Mouse (Mus musculus) heart, adult 9 months (tissue): ENCODE measurements around the gene 1500009L16Rik.

Experiments
- DNase-seq, 2 experiments: peaks; one replicate each; pipeline ENCODE4 v3.0.0; 2022; ENCODE audit warnings: low spot score in 2 of 2

The 1500009L16Rik gene

GRCm38 (mm10) chr10:83722579-83723031, at the start of gene 1500009L16Rik:
Gene 1500009L16Rik (plus strand): TSS chr10:83722865.
- peak; percentile 52 to 68 for DNase-seq

DNA sequence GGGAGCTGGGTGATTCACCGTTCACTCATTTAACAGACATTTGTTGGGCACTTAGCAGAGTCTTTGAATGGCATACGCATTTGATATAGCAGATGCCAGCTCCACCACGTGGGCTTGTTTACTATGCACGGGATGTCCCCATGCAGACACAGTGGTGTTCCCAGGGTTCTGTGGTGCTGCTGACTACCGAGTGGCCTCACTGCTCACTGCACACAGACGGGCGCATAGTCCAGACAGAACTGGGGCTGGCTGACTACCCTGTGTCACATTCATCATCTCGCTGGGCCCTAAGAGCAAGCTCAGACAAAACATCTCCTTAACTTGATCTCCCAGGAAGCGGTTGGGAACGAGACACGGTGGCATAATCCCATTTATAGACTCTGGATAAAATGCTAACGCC, 41.3 kb upstream of the 1500009L16Rik start:
- DNase-seq, result no peak

DNA sequence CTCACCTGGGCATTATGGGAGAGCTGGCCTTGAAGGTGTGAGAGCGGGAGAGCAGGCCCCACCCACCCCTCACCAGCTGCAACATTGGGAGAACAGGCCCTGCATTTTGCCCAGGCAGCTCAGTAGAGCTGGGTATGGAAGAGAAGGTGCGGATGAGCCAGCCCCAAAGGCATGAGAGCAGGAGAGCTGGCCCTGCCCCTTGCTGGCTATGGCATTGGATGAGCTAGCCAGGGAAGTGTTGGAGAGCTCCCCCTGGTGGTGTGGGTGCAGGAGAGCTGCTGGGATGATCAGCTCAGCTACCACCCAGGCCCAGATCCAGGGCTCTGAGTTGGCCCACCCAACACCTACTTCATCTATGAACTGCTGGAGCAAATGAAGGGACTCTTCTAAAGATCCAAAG, 34.5 kb upstream of the 1500009L16Rik start:
- no peak for DNase-seq

- no peak for DNase-seq
Observed at GRCm38 (mm10) chr10:83692175-83692895, 30.3 kb upstream of the 1500009L16Rik start.

DNA sequence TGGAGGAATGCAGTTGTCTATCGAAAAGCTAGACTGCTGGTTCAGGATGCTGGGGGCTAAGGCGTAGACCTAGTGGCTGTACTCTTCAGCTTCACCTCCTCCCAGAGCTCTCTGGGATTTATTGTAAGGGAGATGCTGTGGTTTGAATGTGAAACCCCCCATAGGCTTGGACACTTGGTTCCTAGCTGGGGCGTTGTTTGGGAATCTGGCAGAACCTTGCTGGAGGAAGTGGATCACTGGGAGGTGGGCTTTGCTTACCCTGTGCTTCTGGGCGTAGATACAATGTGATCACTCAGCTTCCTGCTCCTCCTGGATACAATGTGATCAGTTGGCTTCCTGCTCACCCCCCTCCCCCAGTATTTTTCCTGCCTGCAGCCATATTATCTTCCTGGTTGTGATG, 26.4 kb upstream of the 1500009L16Rik start:
- no peak for DNase-seq

DNA sequence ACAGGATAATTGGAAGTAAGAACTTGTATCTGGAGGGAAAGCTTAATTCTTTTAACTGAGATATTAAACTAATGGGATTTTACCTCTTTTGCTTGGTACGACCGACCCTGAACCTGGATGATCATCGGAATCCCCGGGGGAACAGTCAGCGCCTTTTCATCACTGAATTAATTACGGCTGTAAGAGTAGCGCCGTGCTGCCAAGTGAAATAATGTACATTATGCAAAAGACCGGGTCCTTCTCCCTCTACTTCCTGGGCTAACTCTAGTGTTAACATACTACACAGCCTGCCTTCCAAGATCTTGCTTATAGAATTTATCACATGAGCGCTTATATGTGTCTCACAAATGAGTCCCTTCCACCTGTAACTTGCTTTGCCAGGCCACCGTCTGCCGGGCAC, 16.0 kb upstream of the 1500009L16Rik start:
- DNase-seq, result no peak

- no peak for DNase-seq
Observed at GRCm38 (mm10) chr10:83709920-83710319, 12.7 kb upstream of the 1500009L16Rik start.

- peak; percentile 25 to 44 for DNase-seq
Observed at GRCm38 (mm10) chr10:83711769-83712168, 10.9 kb upstream of the 1500009L16Rik start.

DNA sequence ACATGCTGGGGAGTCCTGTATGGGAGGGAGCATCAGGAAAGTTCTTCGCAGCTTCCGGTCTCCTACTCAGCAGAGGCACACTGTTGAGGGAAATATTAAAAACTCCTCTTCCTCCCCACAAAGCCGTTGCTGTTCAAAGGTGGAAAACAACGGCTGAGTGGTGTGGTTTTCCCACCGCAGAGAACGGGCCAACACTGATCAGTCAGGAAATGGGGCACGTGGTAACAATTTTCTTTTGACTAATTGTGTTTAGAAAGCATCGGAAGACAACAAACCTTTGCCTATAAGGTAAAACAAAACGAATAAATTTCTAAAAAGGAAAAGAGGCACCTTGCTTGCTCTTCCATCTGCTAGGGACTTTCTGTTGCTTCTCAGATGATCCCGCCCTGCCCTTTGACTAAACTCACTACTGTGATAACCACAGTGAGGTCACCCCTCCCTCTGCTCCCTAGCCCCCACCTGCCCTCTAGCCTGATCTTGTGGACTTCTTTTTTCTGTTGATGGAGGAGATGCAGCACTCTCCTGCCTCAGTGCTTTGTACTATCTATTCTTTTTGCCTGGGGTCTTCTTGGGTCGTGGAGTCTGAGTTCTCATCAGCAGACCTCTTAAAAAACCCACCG, 3.7 kb upstream of the 1500009L16Rik start:
- no peak for DNase-seq

DNA sequence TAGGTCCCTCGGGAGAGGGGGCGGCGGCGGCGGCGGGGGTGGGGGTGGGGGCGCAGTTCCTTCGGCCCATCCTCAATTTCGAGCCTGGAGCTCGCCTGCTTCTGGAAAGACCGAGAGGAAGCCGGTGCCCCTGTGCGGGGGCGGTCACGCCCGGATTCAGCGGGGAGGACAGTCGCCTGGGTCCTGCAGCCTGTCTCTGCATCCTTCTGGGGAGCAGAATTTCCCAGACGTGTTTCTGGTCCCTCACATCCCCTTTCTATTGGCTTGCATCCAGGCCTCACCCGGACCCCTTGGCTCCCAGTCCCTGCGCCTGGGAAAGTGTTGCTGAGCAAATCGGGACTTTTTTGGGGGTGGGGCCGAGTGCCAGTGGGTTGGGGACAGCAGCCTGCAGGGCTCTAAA, 390 bp downstream of the 1500009L16Rik start:
- peak; percentile 10 to 13 for DNase-seq

GRCm38 (mm10) chr10:83724351-83725059, 1.8 kb downstream of the 1500009L16Rik start:
- no peak for DNase-seq

- peak; percentile 52 to 69 for DNase-seq
Observed at GRCm38 (mm10) chr10:83726164-83726563, 3.5 kb downstream of the 1500009L16Rik start.

GRCm38 (mm10) chr10:83727846-83728245, 5.2 kb downstream of the 1500009L16Rik start:
- DNase-seq, result no peak

DNA sequence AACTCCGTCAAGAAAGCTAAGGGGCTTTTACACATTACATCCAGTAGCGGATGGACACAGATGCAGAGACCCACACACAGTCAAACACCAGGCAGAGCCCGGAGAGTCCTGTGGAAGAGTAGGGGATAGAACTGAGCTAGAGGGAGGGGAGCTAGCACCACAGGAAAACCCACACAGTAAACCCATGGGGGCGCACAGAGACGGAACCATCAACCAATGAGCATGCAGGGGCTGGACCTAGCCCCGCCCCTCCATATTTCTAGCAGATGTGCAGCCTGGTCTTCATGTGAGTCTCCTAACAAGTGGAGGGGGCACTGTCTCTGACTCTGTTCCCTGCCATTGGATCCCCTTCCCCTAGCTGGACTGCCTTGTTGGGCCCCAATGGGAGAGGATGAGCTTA, 5.9 kb downstream of the 1500009L16Rik start:
- no peak for DNase-seq

- DNase-seq, result no peak
Observed at GRCm38 (mm10) chr10:83729076-83729475, 6.4 kb downstream of the 1500009L16Rik start.

GRCm38 (mm10) chr10:83729492-83729891, 6.8 kb downstream of the 1500009L16Rik start:
- DNase-seq, result peak; percentile 45 to 76

DNA sequence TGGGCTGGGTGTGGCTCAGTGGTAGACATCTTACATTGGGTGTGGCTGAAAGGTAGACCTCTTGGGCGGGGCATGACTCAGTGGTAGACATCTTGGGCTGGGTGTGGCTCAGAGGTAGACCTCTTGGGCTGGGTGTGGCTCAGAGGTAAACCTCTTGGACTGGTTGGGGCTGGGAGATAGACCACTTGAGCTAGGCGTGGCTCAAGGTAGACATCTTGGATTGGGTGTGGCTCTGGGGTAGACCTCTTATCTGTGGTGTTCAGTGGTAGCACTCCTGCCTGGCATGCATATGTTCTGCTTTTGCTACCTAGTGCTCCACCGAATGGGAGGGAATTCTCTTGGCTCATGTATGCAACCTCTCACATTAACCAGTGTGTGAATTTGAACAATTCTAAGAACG, 11.1 kb downstream of the 1500009L16Rik start:
- no peak for DNase-seq

GRCm38 (mm10) chr10:83738996-83739655, 16.5 kb downstream of the 1500009L16Rik start:
- no peak for DNase-seq

DNA sequence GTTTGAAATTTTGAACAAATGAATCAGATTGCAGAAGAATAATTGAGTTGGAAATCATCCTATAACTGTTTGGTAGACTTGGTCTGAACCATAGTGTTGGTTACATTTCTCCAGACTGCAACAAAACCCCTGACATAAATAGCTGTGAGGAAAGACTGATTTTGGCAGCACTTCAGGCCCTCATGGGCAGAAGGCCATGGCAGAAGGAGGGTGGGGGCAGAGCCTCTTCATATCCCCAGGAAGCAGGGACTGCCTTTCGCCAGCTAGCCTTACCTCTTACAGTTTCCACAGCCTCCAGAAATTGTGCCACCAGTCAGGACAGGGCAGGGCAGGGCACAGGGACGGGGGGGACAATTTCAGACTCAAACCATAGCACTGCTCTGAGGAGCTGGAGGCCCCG, 22.0 kb downstream of the 1500009L16Rik start:
- DNase-seq, result peak in 1 of 2 experiments; percentile 22

DNA sequence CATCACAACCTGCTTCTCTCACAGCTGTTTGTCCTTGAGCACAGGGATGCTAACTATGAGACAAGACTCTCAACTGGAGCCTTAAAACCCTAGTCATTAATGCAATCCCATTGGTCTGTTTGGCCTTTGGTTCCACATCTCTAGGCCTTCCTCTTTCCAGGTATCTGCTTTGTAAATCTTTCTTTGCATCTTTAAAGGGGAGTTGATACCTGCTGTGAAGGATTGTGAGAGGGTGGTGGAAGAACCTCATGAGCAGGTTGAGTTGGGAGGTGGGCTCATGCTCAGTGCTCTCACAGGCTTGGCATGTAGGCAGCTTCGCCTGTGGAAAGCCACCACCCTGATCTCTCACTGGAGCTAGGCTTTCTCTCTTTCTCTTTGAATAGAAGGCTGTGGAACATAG, 30.4 kb downstream of the 1500009L16Rik start:
- DNase-seq, result no peak

DNA sequence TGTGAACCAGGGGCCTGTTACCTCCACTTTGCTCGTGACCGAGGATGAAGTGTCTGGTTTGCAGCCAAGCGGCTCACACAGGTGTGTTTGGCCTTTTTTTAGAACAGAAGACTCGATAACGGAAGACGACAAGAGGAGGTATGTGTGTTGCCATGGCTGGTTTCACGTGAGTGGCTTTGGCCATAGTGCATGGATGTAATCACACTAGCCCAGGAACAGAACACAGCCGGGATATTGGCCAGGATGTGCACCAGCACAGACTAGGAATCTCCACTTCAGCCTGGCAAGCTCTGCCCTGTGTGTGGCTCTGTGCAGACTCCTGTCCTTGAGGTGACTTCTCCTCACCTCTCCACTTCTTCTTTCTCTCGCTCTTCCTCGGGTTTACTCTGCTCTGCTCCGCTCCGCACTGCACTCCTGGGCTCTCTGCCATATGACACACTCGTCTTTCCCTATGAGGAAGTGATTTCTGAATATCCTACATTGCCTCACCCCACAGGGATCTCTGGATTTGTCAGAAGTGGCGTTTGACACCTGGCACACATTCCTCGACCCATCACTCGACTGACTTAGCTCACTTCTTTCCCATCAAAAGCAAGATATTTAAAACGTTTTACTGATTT, 34.8 kb downstream of the 1500009L16Rik start:
- DNase-seq, result peak; percentile 21 to 23

GRCm38 (mm10) chr10:83758732-83759131, 36.1 kb downstream of the 1500009L16Rik start:
- DNase-seq, result no peak
